Mouse (Mus musculus) CH12.LX (cell line): ENCODE results near the gene Olfr1026.

Experiments
- CTCF ChIP-seq, 2 experiments: IDR thresholded peaks in 1 of 2; conservative IDR thresholded peaks in 1 of 2; 2 replicates each; pipeline ENCODE4 v1.5.1; 2011 to 2012; ENCODE audit warnings: low read depth in 2 of 2, low read length in 2 of 2, improper control_type of control experiment in 1 of 2, inconsistent platforms in 1 of 2, mild to moderate bottlenecking in 1 of 2, moderate library complexity in 1 of 2
- MAX ChIP-seq: IDR thresholded peaks from 2 replicates; pipeline ENCODE4 v1.6.1; 2011; ENCODE audit warnings: low read length, improper control_type of control experiment
- POLR2A ChIP-seq: IDR thresholded peaks from 2 replicates; pipeline ENCODE4 v1.6.1; 2011; ENCODE audit warnings: low read depth, mild to moderate bottlenecking, improper control_type of control experiment, low read length
- POLR2AphosphoS2 ChIP-seq: IDR thresholded peaks from 2 replicates; pipeline ENCODE4 v1.6.1; 2011; ENCODE audit warnings: low read depth, low read length, improper control_type of control experiment
- ZC3H11A ChIP-seq: IDR thresholded peaks from 2 replicates; pipeline ENCODE4 v1.6.1; 2012; ENCODE audit warnings: low read depth, mild to moderate bottlenecking, inconsistent platforms, low read length, improper control_type of control experiment

- no peak for TF ChIP-seq POLR2AphosphoS2
- TF ChIP-seq POLR2A: no peak
- TF ChIP-seq ZC3H11A: no peak
- no peak for TF ChIP-seq MAX
- no peak for TF ChIP-seq CTCF (conservative IDR thresholded peaks at IDR 0.05 in 1 of 2, IDR thresholded peaks at IDR 0.05 in 1 of 2; ENCODE audit: low read depth in 2 of 2, low read length in 2 of 2)
These were observed 28.8 kb downstream of the Olfr1026 start, which contains the start of gene Olfr1028 for GRCm38 (mm10) chr2:85950137-85950536.
